In genomic region chr14:24205281-24205871, GRCm38 (mm10) we compare ENCODE assay signal across 11 mouse cellular contexts. TPM values are rescaled to one million over a fixed set of nuclear protein-coding genes. Genes with fewer than 3 reads are reported as not detected.
A peak's percentile ranks its signal among the peaks of the same experiment; 100 is the strongest.
DNase-seq lines count a peak whose midpoint lies in the region; ATAC-seq and TF ChIP-seq lines count a peak whose summit lies in the region.
"Had no signal": no experiment of that assay in that cellular context is flagged by ENCODE, and none has a peak within 500 bp of the region (broad histone marks: within the 10 kb centered on the region; RNA-seq: fewer than 3 reads in every experiment).

No protein-coding gene starts in this region.

- DNase-seq in lung, embryonic 14.5 days, result no peak
- DNase-seq in lung, postnatal 10 days, result no peak
- peak; percentile 28 for DNase-seq in hindbrain, embryonic 11.5 days (ENCODE audit: low spot score)
- peak; percentile 59 for DNase-seq in left cerebral cortex, postnatal 4 days
- peak; percentile 81 for DNase-seq in telencephalon, adult 2 months (ENCODE audit: low read depth, low spot score)
- DNase-seq in liver, result no peak
- DNase-seq: cerebellum, adult 8-10 months; heart, adult 18-20 months; thymus, postnatal 4 days had no signal

- no peaks in the 10 kb centered on the region for H3K9me3 ChIP-seq in lung, embryonic 14.5 days (ENCODE audit: low read depth, low read length)
- no peaks in the 10 kb centered on the region for H3K9me3 ChIP-seq in hindbrain, embryonic 11.5 days (ENCODE audit: control insufficient read depth, low read length)

- H3K27me3 ChIP-seq in lung, embryonic 14.5 days (ENCODE audit: insufficient read depth, low read length), result no peaks in the 10 kb centered on the region
- no peaks in the 10 kb centered on the region for H3K27me3 ChIP-seq in hindbrain, embryonic 11.5 days (ENCODE audit: control insufficient read depth, insufficient read depth, low read length)

- intact Hi-C loops in left cerebral cortex, postnatal 4 days (cut with DNase I), result no loop called here

- H3K4me3 ChIP-seq in lung, embryonic 14.5 days (ENCODE audit: low read depth, low read length), result no peak overlapping the region
- no peak overlapping the region for H3K4me3 ChIP-seq in hindbrain, embryonic 11.5 days (ENCODE audit: low read depth, low read length)
- H3K4me3 ChIP-seq: myocyte had no signal

- H3K27ac ChIP-seq in lung, embryonic 14.5 days (ENCODE audit: low read depth), result no peak overlapping the region
- 0 out of 2 replicates have a peak overlapping the region, but pooled peaks have one; percentile 7 for H3K27ac ChIP-seq in hindbrain, embryonic 11.5 days (ENCODE audit: low read depth, low read length)

- H3K4me1 ChIP-seq in lung, embryonic 14.5 days (ENCODE audit: insufficient read depth), result peaks cover 6% of the 10 kb centered on the region; the same call in 1 of the 2 replicates
- H3K4me1 ChIP-seq in hindbrain, embryonic 11.5 days (replicated peaks; ENCODE audit: control insufficient read depth, insufficient read depth, low read length), result peaks cover 3% of the 10 kb centered on the region

- no peak overlapping the region for H3K4me2 ChIP-seq in lung, embryonic 14.5 days
- no peak overlapping the region for H3K4me2 ChIP-seq in hindbrain, embryonic 11.5 days (replicated peaks; ENCODE audit: low read depth, low read length)

- H3K36me3 ChIP-seq in lung, embryonic 14.5 days (ENCODE audit: insufficient read depth), result peaks cover 1% of the 10 kb centered on the region; the same call in 1 of the 2 replicates
- no peaks in the 10 kb centered on the region for H3K36me3 ChIP-seq in hindbrain, embryonic 11.5 days (ENCODE audit: control insufficient read depth, insufficient read depth, low read length)

- ATAC-seq in lung, embryonic 14.5 days (ENCODE audit: insufficient read depth), result no peak
- ATAC-seq in hindbrain, embryonic 11.5 days (ENCODE audit: low FRiP score), result no peak
- no peak for ATAC-seq in CD4-positive, CD25-positive, alpha-beta regulatory T cell, adult 4 months

- peak overlapping the region; percentile 10; the same call in 1 of the 2 replicates for H3K9ac ChIP-seq in lung, embryonic 14.5 days
- no peak overlapping the region for H3K9ac ChIP-seq in hindbrain, embryonic 11.5 days (ENCODE audit: low read depth, low read length)

- no peak for TF ChIP-seq CTCF in lung, embryonic 14.5 days (IDR thresholded peaks at IDR 0.05; ENCODE audit: low read depth)

- 47% methylated on average over 6 of the region's 6 CpGs for WGBS in lung, embryonic 14.5 days
- 38% methylated on average over 6 of the region's 6 CpGs for WGBS in hindbrain, embryonic 11.5 days

RNA-seq across cellular contexts. Expression of gene Dlg5, which starts 40.3 kb away (rescaled TPM):
- 25.8 and 28.9 TPM in 2 replicates for polyA plus RNA-seq in lung, embryonic 14.5 days (2014; fragmentation: Nextera tagmentation; extraction: Ambion mirVana)
- polyA plus RNA-seq in hindbrain, embryonic 11.5 days (2014; fragmentation: Nextera tagmentation; extraction: Ambion mirVana), result 20.8 and 26.9 TPM in 2 replicates
- total RNA-seq in left cerebral cortex, postnatal 4 days (2021), result 10 to 100 TPM; 81.9 to 94.0 TPM
- polyA plus RNA-seq in CD4-positive, CD25-positive, alpha-beta regulatory T cell, adult 4 months (2017; shearing (Covaris generic)), result under 1 TPM; 0.32 to 0.49 TPM

Comparison
In these comparisons a context has a peak if more than half of its experiments do, and no peak if none do; other contexts are left out.
1. DNase-seq: peak in hindbrain, embryonic 11.5 days (single experiment), left cerebral cortex, postnatal 4 days (single experiment) and telencephalon, adult 2 months (single experiment); none in lung, embryonic 14.5 days (single experiment), lung, postnatal 10 days (single experiment) and liver (single experiment).
2. RNA of gene Dlg5, which starts 40.3 kb away (polyA plus RNA-seq): 25.8 to 28.9 TPM in lung, embryonic 14.5 days and 20.8 to 26.9 TPM in hindbrain, embryonic 11.5 days; 0.32 to 0.49 TPM in CD4-positive, CD25-positive, alpha-beta regulatory T cell, adult 4 months; every median in the first group is over 10 times any median in the second.